Mouse (Mus musculus): ENCODE results near the gene Vrk3.

Gene Vrk3

DNA sequence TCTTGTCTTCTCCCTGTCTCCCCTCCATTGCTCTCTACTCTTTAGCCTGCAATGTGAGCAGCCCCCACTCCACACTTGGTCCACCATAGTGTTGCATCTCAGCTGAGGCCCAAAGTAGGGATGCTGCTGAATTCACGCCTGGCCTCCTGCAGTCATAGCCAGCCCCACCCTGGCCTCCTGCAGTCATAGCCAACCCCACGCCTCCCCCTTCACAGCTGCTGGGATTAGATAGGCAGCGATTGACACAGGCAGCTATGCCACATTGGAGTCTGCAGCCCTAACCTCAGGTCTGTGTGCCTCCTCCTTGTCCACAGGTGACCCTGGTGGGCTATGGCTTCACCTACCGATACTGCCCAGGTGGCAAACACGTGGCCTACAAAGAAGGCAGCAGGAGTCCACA is 19.9 kb downstream of the Vrk3 start:
- DNase-seq: no peak

DNA sequence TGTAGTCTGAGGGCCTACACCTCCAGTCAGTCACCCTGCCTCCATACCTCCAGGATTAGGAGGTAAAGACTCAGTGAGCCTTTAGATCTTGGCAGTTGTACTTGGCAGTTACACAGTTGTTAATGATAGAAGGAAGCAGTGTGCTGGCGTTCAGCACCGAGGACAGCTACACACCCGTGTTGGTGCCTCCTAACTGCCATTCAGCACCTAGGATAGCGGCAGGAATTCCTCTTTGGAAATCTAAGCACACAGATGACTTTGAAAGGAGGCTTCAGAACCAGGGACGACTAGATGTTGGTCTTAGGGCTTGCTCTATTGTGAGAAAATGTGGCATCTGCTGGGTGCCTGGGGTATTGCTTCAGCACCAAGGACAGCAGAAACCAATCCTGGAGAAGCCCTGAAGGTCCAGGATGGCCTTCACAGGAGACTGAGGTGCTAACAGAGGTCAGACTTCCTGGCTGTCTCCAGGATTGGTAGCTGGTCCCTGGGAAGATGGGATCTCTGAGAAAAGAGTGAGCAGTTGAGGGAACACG is 21.9 kb downstream of the Vrk3 start:
- peak in 1 of 2 experiments; percentile 38 for DNase-seq

DNA sequence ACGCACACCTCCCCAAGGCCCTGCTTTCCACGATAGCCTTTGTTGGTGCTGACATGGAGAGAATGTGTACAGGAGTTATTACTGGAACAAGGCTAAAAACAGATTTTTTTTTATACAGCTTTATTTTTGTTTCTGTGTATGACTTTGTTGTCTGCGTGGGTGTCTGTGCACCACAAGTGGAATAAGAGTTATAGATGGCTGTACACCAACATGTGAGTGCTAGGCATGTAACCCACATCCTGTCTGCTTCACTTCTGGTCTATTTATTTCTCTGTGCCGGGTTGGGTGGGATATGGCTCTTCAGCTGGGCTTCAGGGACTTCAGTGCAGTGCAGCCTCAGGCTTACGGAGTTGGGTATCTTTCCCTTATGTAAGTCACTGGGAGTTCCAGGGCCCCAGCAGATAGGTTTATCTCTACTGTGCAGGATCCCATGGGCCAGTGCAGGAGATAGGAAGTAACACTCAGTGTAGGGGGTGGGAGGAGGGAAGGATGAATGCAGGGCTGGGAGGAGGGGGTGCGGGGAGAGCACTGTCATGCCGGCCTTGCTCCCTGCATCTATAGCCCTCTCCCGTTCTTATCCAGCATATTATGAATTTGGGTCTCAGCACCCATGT is 24.5 kb downstream of the Vrk3 start:
- DNase-seq: no peak

DNA sequence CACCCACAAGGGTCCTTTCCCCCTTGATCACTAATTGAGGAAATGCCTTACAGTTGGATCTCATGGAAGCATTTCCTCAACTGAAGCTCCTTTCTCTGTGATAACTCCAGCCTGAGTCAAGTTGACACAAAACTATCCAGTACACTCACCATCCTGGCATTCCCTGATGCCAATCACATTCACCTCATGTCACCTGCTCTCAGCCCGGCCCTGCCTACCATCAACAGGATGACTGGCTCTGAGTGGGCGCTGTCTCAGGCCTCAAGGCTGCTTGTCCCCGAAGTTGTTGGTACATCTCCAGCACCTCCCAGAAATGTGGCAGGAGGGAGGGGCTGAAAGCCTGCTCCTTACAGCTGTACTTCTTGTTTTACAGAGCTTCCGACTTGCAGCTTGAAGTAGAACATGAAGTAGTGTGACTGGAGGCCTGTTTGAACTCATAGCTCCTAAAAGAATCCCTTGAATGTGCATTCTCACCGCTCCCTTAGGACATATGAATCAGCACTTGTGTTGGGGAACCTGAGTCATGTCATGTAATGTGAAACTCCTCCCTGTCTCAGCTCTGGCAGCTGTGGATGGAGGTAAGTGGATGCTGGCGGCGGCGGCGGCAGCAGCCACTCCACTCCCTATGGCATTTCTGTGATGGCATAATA is 28.8 kb downstream of the Vrk3 start:
- no peak for DNase-seq

DNA sequence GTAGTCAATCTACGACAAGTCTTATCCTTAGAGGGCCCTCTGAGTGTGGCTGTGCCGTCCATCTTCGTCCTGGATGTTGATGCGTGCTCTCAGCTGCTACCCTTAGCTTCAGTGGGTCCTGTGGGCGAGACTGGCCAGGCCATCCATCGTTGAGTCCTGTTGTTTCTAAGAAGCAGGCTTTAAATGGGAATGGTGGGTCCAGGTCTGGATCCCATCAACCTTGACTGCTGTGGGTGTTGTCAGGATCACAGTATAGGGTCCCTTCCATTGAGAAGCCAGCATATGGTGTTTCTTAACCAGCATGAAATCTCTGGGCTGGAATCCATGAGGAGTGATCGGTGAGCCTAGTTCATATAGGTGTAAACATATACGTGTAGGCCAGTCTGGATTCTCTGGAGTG is 31.9 kb downstream of the Vrk3 start:
- no peak for DNase-seq

DNA sequence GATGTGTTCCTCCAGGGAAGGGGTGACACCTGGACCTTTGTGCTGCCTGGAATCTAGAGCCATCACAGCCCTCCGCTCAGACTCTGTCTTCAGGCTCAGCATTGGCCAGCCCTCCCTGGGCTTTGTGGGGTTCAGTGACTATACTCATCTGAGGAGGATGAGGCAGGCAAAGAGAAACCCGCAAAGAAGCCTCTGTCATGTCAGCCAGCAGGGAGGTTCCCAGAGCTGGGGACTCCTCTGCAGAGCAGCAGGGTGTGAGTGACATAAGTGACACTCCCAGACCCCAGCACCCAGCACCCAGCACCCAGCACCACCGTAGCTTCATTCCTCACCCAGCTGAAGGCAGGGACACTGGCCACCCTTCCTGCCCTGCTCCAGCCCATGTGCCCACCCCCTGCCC is 41.3 kb downstream of the Vrk3 start:
- DNase-seq: no peak

DNA sequence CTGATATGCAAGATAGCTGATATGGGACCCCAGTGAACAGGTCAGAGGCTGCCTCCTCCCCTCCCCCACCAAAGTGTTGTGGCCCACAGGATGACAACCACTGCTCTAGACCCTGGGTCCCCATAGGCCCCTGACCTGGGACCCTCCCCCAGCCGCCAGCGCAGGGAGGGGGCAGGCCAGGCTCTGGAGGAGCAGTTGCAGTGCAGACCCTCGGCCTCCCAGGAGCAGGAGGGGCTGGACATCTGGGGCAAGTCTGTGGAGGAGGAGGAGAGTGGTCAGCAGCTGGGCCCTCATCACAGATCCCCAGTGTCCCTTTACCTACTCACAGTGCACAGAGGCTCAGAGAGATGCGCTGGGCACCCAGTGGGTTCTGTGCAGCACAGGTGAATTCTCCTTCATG is 41.9 kb downstream of the Vrk3 start:
- DNase-seq: no peak

DNA sequence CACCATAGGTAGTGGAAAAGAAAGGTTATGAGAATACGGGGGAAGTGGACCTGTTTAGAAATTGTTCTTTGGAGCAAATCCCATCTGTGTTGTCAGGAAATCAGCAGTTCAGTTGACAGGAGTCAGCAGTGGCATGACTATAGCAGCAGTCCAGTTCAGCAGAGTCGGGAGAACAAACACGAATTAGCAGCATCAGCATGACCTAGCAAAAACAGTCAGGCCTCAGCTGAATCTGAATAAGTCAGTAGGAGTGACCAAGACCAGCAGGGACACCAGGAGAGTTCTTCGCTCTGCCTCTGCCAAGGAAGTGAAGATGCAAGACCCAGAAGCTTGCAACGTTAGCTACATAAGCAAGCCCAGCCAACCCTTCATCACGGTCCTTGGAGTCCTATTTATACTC is 44.6 kb downstream of the Vrk3 start:
- no peak for DNase-seq

DNA sequence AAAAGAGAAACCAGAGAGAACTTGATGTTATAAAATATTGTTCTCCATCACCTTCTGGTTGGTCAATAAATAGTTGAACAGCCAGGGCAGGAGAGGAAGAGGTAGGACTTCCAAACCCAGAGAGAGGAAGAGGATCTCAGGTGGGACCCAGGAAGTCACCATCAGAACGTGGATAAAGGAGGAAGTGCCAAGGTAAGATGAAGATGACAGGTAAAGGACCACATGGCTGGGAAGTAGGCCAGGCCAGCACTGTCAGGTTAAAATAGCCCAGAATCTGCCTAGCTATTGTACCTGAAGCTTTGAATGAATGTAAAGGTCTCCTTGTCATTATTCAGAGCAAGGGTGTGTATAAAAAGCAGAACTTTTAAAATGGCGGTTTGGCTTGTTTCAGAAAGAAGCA is 60.7 kb downstream of the Vrk3 start:
- DNase-seq: no peak

DNA sequence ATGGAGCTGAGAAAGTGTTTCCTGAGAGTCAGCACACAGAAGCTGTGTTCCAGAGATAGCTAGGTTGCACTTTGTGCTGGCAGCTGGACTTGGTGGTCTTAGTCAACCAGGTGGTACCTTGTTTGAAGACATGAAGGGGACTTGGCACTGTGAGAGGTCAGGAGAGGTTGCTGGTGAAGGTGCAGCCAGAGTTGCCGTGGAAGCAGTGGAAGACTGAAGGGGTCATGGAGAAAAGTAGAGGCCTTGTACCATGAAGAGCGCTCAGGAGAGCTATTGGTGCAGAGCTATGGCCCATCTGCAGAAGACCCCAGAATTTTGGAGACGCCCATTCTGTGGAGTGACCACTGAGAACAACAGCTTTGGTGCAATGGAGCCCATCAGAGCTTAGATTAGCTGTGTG is 61.3 kb downstream of the Vrk3 start:
- no peak for DNase-seq

DNA sequence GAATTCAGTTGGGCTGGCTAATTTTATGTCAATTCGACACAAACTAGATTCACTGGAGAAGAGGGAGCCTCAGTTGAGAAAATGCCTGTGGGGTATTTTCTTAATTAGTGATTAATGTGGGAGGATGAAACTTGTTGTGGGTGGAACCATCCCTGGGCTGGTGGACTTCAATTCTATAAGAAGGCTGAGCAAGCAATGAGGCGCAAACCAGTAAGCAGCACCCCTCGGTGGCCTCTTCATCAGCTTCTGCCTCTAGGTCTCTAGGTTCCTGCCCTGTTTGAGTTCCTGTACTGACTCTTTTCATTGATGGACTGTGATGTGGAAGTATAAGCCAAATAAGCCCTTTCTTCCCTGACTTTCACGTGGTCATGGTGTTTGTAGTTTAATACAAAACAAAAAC is 62.2 kb downstream of the Vrk3 start:
- DNase-seq: no peak

DNA sequence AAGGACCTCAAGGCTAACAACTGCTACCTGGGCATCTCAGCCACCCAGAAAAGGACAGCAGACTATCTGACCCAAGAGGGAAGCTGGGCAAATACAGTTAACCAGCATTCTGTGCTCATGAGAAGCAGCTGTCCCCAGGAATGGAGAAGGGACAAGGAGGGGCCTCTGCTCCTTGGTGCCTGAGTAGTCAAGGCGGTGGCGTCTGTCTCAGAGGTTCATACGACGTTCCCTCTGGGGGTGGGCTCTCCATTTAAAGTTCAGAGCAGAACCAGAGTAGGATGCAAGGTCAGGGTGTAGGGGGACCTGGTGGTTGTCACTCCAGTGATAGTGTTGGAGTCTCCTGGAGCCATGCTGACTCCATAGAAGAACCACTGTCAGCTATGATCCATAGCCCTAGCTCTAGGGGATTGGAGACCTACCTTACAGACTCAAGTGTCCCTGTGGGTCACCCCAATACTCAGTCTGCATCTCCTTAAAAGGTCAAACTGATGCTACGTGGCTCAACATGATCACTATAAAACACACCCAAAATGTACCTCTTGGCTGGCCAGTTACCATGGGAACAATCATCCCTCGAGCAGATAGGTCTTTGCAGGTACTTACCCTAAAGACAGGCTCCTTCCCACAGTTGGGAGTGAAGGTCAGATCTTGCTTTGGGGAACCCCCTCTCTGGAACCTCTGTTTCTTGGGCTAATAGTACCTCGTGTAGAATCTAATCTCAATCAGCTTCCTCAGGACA is 62.8 kb downstream of the Vrk3 start:
- DNase-seq: no peak

DNA sequence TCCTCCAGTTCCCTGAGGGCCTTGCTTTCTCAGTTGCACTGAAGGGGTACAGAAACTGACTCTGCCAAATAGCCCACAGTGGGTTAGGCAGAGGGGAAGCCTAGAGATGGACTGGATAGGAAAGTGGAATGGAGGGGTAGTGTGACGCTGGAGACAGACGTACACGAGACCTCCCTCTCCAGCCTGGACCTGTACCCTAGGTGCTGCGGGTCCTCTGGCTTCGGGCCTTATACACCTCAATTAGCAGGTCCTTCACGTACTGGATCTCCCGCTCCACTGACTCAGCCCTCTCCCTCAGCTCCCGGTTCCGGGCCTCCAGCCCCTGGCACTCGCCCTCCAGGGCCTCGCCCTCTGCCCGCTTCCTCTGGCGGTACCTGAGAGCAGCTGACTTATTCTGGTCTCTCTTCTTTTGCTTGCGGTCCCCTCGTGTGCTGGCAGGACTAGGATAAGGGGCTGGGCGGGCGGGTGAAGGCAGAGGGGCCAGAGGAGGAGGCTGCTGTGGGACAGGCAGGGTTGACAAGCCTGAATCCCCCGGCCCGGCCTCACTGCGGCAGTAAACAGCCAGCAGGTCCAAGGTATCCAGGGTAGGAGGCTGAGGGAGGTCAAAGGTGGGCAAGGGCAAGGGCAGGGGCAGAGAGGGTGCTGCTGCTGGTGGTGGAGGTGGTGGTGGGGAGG is 64.6 kb downstream of the Vrk3 start:
- no peak for DNase-seq

DNA sequence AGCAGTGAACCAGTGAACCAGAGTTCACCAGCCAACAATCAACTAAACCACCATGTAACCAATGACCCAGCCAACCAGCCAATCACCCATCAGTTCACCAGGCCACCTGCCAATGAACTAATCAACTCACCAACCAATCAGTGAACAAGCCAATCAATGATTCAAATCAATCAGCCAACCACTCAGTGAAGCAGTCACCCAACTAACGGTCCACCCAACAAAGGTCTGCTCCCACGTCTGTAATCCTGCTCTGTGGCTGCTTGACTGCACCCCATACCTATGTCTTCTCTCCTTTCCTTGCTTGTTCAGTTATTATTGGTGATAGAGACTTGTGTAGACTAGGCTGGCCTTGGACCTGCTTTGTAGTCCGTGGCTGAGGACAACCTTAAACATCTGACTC is 65.8 kb downstream of the Vrk3 start:
- DNase-seq: no peak

DNA sequence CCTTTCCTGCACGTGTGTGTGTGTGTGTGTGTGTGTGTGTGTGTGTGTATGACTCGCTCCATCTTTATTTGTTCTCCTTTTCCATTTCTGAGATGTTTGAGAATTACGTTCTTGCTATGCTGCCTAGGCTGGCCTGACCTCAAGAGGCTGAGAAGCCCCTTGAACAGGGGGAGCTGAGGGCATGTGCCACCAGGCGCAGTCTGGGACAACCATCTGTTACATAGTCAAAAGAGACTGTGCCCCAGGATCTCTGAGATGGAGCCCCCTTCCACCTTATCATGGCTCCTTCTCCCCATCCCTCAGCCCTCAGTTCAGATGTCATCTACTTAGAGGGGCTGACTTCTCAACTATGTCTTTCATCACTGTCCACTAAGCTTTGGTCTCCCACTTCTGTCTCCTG is 66.2 kb downstream of the Vrk3 start:
- no peak for DNase-seq

DNA sequence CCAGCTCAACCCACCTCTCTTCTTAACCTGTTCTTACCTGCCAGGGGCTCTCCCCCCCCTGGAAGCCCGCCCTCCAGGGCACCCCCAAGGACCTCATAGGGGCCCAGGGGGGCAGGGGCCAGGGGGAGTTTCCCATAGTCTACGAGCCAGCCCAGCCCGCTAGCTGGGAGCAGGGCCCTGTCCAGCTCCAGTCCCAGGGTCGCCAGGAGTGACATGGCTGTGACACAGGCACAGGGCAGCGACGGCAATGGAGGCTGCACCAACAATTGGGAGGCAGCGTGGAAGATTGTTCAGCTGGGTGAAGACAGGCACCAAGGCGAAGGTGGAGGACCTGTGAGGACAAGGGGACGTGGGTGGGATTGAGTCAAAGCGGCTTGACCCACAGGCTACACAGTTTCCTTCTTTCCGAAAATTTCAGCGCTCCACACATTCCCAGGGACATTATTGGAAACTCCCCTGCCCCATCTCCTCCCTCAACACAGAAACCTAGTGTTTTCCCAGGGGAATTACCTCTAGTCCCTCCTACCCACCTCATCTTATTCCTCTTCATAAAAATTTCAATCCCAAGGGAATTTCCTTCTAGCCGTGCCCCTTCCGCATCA is 66.8 kb downstream of the Vrk3 start:
- DNase-seq: peak; percentile 43 to 52

DNA sequence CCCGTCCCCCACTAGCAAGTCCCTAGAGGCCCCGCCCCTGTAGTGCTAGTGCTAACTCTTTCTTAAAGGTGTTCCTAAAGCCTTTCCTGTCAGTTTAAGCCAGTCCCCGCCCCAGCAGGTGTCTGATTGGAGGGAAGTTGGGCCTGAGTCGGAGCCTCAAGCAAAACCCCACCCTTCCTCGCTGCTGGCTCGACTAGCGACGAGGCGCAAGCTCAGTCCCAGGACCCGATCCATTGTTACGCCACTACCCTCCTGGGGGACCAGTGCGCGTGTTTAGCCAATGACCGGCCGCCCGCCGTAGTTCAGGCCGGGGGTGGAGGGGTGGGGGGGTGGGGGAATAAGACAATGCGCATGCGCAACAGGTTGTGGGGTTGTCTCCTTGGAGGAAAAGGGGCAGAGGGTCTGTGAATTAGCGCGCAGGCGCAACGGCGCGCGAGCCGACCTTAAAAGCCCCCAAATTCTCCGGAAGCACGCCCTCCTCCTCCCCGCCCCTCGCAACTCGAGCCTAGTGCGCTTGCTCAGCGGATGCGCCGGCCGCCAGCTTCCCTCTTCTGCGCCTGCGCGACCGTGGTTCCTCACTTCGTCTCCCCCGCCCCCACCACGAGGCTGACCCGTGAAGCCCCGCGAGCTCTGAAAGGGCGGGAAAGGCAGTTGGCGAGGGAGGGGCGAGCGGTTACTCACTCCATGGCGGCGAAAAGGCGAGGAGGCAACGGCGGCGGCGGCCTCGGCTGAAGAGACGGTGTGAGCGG is 67.7 kb downstream of the Vrk3 start, which contains the start of the genes Nup62 and Il4i1:
Gene Nup62, plus strand, starts transcription at position 368 of the 749 bp plus-strand sequence.
Gene Il4i1, plus strand, starts transcription at position 667 of the 749 bp plus-strand sequence.
- peak; percentile 100 for DNase-seq

DNA sequence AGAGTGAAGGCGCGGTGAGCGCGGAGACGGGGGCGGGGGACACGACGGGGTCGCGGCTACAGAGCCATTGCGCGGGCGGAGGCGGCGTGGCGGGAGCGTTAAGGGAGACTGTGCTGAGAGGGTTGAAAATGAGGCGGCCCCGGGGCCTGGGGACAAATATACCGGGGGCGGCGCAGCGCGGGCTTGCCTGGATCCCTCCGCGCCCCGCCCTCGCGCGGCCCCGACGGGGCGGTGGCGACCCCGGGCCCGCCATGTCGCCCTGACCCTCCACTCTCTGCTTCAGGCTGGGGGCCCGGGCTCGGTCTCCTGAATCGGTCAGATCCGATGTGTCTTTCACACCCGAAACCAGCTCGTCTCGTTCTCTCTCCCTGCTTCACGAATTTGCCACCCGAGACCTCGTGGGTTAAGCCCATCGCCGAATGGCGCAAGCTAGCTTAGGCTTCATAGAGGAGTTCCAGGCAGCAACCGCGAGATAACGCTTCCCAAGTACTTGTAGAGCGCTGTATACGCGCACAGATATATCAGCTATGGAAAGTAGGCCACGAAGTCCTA is 68.3 kb downstream of the Vrk3 start, which contains the start of gene Atf5:
Gene Atf5, minus strand, starts transcription at position 189 of the 552 bp plus-strand sequence.
- no peak for DNase-seq

DNA sequence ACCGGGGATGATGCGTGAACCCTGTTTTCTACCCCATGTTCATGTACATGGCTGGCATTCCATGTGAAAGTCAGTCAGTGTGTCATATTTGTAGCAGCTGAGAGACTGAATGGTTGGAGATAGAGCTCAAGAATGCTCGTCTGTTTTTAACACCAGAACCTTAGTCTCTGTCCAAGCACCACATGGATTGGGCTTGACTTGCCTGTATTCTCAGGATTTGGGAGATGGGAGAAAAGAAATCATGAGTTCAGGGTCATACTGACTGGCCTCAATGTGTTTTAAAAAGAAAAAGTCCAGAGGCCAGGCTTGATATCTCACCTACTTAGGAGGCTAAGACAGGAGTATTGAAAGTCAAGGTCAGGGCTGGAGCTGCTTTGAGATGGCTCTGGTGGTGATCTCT is 69.2 kb downstream of the Vrk3 start:
- DNase-seq: no peak

DNA sequence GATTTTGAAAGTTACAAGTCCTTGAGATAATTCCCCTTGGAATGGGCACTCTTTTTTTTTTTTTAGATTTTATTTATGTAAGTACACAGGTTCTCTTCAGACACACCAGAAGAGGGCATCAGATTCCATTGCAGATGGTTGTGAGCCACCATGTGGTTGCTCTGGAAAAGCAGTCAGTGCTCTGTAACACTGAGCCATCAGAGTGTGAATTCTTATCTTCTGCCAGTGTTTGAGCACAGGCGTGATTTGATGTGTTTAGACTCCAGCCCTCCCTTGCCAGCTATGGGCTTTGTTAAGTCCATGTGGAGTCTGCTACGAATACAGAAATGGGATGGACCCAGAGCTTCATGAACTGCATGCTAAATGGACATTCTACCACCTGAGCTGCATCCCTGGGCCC is 70.0 kb downstream of the Vrk3 start:
- DNase-seq: no peak

DNA sequence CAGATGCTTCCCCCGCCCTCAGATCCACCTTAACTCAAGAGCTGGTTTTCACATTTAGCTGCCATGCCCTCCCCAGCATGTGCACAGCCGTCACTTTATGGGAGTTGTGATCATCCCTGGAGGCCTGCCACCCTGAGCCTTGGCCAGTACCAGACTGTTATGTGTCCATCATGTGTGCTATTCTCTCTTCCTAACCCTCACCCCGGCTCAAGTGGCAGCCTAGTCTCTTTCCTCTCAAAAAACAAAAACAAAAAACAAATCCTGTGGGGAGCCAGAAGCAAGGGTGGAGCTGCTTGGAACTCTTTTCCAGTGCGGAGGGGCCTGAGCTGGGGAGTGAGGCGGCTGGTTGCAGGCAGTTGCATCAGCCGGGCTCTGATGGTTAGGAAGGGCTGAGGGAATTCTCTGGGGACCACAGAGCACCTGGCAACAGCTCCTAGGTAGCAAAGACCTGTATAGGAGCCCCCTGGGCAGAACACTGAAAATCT is 70.6 kb downstream of the Vrk3 start:
- peak; percentile 52 to 67 for DNase-seq

DNA sequence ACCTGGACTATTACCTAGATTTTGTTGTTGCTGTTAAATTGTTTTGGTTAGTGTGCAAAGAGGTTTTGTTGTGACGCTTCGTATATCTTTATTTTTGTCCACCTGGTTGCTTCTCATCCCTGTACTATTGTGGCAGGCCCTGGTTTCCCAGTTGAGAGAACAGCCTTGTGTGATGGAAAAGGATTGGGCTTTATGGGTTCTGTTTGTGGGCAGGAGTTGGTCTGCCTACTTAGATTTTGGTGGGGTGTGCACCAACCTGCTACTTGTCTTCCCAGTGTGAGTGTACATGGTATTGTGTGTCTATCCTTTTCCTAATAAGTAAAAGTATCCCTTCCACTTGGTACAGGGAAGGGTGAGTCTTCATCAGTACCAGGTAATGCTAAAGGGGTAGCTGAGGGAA is 71.2 kb downstream of the Vrk3 start:
- no peak for DNase-seq
